Mouse (Mus musculus): ENCODE measurements around the gene Btg2. TPM values are rescaled to one million over a fixed set of nuclear protein-coding genes. Genes with fewer than 3 reads are reported as not detected.
A peak's percentile ranks its signal among the peaks of the same experiment; 100 is the strongest.

Btg2 gene
- polyA plus RNA-seq, 1 experiment from 2014 or later, result 22.1 TPM

- no peak for DNase-seq (ENCODE audit: low spot score)
- H3K9ac ChIP-seq (ENCODE audit: low read length), result no peak overlapping the region
- no peak overlapping the region for H3K27ac ChIP-seq (replicated peaks; ENCODE audit: low read depth, low read length)
- H3K9me3 ChIP-seq (ENCODE audit: control insufficient read depth, low read length), result no peaks in the 10 kb centered on the region
- H3K4me1 ChIP-seq (ENCODE audit: control insufficient read depth, insufficient read depth, low read length), result peaks cover 8% of the 10 kb centered on the region; the same call in 1 of the 2 replicates
- no peak overlapping the region for H3K4me3 ChIP-seq (ENCODE audit: low read depth, low read length)
- H3K27me3 ChIP-seq (ENCODE audit: control insufficient read depth, insufficient read depth, low read length), result no peaks in the 10 kb centered on the region
- 77% methylated on average over 4 of the region's 4 CpGs for WGBS
- no peak overlapping the region for H3K4me2 ChIP-seq (ENCODE audit: low read depth, severe bottlenecking)
- no peaks in the 10 kb centered on the region for H3K36me3 ChIP-seq (ENCODE audit: control insufficient read depth, insufficient read depth, low read length)
- ATAC-seq (ENCODE audit: insufficient number of reproducible peaks, low FRiP score, low TSS enrichment, low read depth), result no peak
These were observed 22.0 kb upstream of the Btg2 start for GRCm38 (mm10) chr1:134100928-134101327.

- Histone ChIP-seq H3K4me1 (ENCODE audit: control insufficient read depth, insufficient read depth, low read length) (peaks cover 8% of the 10 kb centered on the region; the same call in 1 of the 2 replicates), H3K4me3 (ENCODE audit: low read depth, low read length) (no peak overlapping the region), H3K27ac (replicated peaks; ENCODE audit: low read depth, low read length) (no peak overlapping the region), H3K27me3 (ENCODE audit: control insufficient read depth, insufficient read depth, low read length) (no peaks in the 10 kb centered on the region), H3K9ac (ENCODE audit: low read length) (no peak overlapping the region), H3K9me3 (ENCODE audit: control insufficient read depth, low read length) (no peaks in the 10 kb centered on the region), H3K4me2 (ENCODE audit: low read depth, severe bottlenecking) (no peak overlapping the region), H3K36me3 (ENCODE audit: control insufficient read depth, insufficient read depth, low read length) (no peaks in the 10 kb centered on the region)
- DNase-seq (ENCODE audit: low spot score), result no peak
- WGBS, result 82% methylated on average over 5 of the region's 5 CpGs
- no peak for ATAC-seq (ENCODE audit: insufficient number of reproducible peaks, low FRiP score, low TSS enrichment, low read depth)
These were observed 21.5 kb upstream of the Btg2 start for GRCm38 (mm10) chr1:134100401-134100800.

- H3K9me3 ChIP-seq (ENCODE audit: control insufficient read depth, low read length), result no peaks in the 10 kb centered on the region
- no peaks in the 10 kb centered on the region for H3K27me3 ChIP-seq (ENCODE audit: control insufficient read depth, insufficient read depth, low read length)
- H3K27ac ChIP-seq (replicated peaks; ENCODE audit: low read depth, low read length), result no peak overlapping the region
- H3K9ac ChIP-seq (ENCODE audit: low read length), result peak overlapping the region; percentile 45; the same call in 1 of the 2 replicates
- peaks cover 8% of the 10 kb centered on the region; the same call in 1 of the 2 replicates for H3K4me1 ChIP-seq (ENCODE audit: control insufficient read depth, insufficient read depth, low read length)
- ATAC-seq (ENCODE audit: insufficient number of reproducible peaks, low FRiP score, low TSS enrichment, low read depth) (no peak), DNase-seq (ENCODE audit: low spot score) (no peak)
- H3K36me3 ChIP-seq (ENCODE audit: control insufficient read depth, insufficient read depth, low read length), result no peaks in the 10 kb centered on the region
- H3K4me2 ChIP-seq (ENCODE audit: low read depth, severe bottlenecking), result peak overlapping the region; percentile 76
- WGBS, result 29% methylated on average over 12 of the region's 12 CpGs
- H3K4me3 ChIP-seq (ENCODE audit: low read depth, low read length), result peak overlapping the region; percentile 35
These were observed 20.8 kb upstream of the Btg2 start for GRCm38 (mm10) chr1:134099516-134100235.

GRCm38 (mm10) chr1:134098726-134099515 lies 20.0 kb upstream of the Btg2 start:
- Histone ChIP-seq H3K36me3 (ENCODE audit: control insufficient read depth, insufficient read depth, low read length) (no peaks in the 10 kb centered on the region), H3K27ac (replicated peaks; ENCODE audit: low read depth, low read length) (peak overlapping the region; percentile 1; the same call in 1 of the 2 replicates), H3K4me1 (ENCODE audit: control insufficient read depth, insufficient read depth, low read length) (peaks cover 8% of the 10 kb centered on the region; the same call in 1 of the 2 replicates), H3K27me3 (ENCODE audit: control insufficient read depth, insufficient read depth, low read length) (no peaks in the 10 kb centered on the region), H3K9ac (ENCODE audit: low read length) (peak overlapping the region; percentile 45; the same call in 1 of the 2 replicates), H3K4me2 (ENCODE audit: low read depth, severe bottlenecking) (peak overlapping the region; percentile 76), H3K4me3 (ENCODE audit: low read depth, low read length) (peak overlapping the region; percentile 35), H3K9me3 (ENCODE audit: control insufficient read depth, low read length) (no peaks in the 10 kb centered on the region)
- peak; percentile 78 for DNase-seq (ENCODE audit: low spot score)
- WGBS, result 5% methylated on average over 17 of the region's 17 CpGs
- ATAC-seq (ENCODE audit: insufficient number of reproducible peaks, low FRiP score, low TSS enrichment, low read depth), result peak; percentile 86

GRCm38 (mm10) chr1:134097956-134098725 lies 19.2 kb upstream of the Btg2 start:
- Histone ChIP-seq H3K4me2 (ENCODE audit: low read depth, severe bottlenecking) (peak overlapping the region; percentile 76; the same call in 1 of the 2 replicates), H3K4me3 (ENCODE audit: low read depth, low read length) (no peak overlapping the region), H3K9ac (ENCODE audit: low read length) (no peak overlapping the region), H3K27me3 (ENCODE audit: control insufficient read depth, insufficient read depth, low read length) (no peaks in the 10 kb centered on the region), H3K9me3 (ENCODE audit: control insufficient read depth, low read length) (no peaks in the 10 kb centered on the region), H3K27ac (replicated peaks; ENCODE audit: low read depth, low read length) (peak overlapping the region; percentile 1; the same call in 1 of the 2 replicates), H3K4me1 (ENCODE audit: control insufficient read depth, insufficient read depth, low read length) (peaks cover 12% of the 10 kb centered on the region), H3K36me3 (ENCODE audit: control insufficient read depth, insufficient read depth, low read length) (no peaks in the 10 kb centered on the region)
- 67% methylated on average over 13 of the region's 13 CpGs for WGBS
- DNase-seq (ENCODE audit: low spot score), result no peak
- ATAC-seq (ENCODE audit: insufficient number of reproducible peaks, low FRiP score, low TSS enrichment, low read depth), result no peak

- Histone ChIP-seq H3K4me1 (ENCODE audit: control insufficient read depth, insufficient read depth, low read length) (peaks cover 12% of the 10 kb centered on the region), H3K4me2 (ENCODE audit: low read depth, severe bottlenecking) (no peak overlapping the region), H3K9me3 (ENCODE audit: control insufficient read depth, low read length) (no peaks in the 10 kb centered on the region), H3K27ac (replicated peaks; ENCODE audit: low read depth, low read length) (no peak overlapping the region), H3K4me3 (ENCODE audit: low read depth, low read length) (no peak overlapping the region), H3K36me3 (ENCODE audit: control insufficient read depth, insufficient read depth, low read length) (no peaks in the 10 kb centered on the region), H3K9ac (ENCODE audit: low read length) (no peak overlapping the region), H3K27me3 (ENCODE audit: control insufficient read depth, insufficient read depth, low read length) (no peaks in the 10 kb centered on the region)
- 93% methylated on average over 7 of the region's 7 CpGs for WGBS
- DNase-seq (ENCODE audit: low spot score), result no peak
- no peak for ATAC-seq (ENCODE audit: insufficient number of reproducible peaks, low FRiP score, low TSS enrichment, low read depth)
These were observed 18.3 kb upstream of the Btg2 start for GRCm38 (mm10) chr1:134097080-134097855.

- ATAC-seq (ENCODE audit: insufficient number of reproducible peaks, low FRiP score, low TSS enrichment, low read depth) (no peak), DNase-seq (ENCODE audit: low spot score) (no peak)
- no peaks in the 10 kb centered on the region for H3K27me3 ChIP-seq (ENCODE audit: control insufficient read depth, insufficient read depth, low read length)
- WGBS, result 79% methylated on average over 14 of the region's 14 CpGs
- no peak overlapping the region for H3K4me2 ChIP-seq (ENCODE audit: low read depth, severe bottlenecking)
- H3K9ac ChIP-seq (ENCODE audit: low read length), result no peak overlapping the region
- no peaks in the 10 kb centered on the region for H3K36me3 ChIP-seq (ENCODE audit: control insufficient read depth, insufficient read depth, low read length)
- H3K4me1 ChIP-seq (ENCODE audit: control insufficient read depth, insufficient read depth, low read length), result peaks cover 12% of the 10 kb centered on the region
- H3K9me3 ChIP-seq (ENCODE audit: control insufficient read depth, low read length), result no peaks in the 10 kb centered on the region
- no peak overlapping the region for H3K27ac ChIP-seq (replicated peaks; ENCODE audit: low read depth, low read length)
- no peak overlapping the region for H3K4me3 ChIP-seq (ENCODE audit: low read depth, low read length)
These were observed 17.5 kb upstream of the Btg2 start for GRCm38 (mm10) chr1:134096264-134096934.

Measured in limb, embryonic 11.5 days (tissue).